Mouse (Mus musculus) forebrain, embryonic 11.5 days (tissue): Measurements from ENCODE around the gene Nusap1. TPM values are rescaled to one million over a fixed set of nuclear protein-coding genes. Genes with fewer than 3 reads are reported as not detected.

Source experiments
- ATAC-seq: fragments of 200-750 bp; cut with Nextera tagmentation; replicated peaks from 2 replicates; pipeline ENCODE4 v1.8.0; 2017; ENCODE audit warnings: moderate TSS enrichment; ENCODE audit not compliant: low FRiP score
- DNase-seq: peaks from one replicate; pipeline ENCODE4 v3.0.0-alpha.2; 2017; ENCODE audit warnings: low spot score
- H3K27ac ChIP-seq: fragments of 300-500 bp; sonication (generic); 2 replicates; pipeline ENCODE4 v1.5.1; 2014; ENCODE audit warnings: low read depth, low read length
- H3K27me3 ChIP-seq: fragments of 300-500 bp; sonication (generic); 2 replicates; pipeline ENCODE4 v1.6.1; 2014; ENCODE audit warnings: mild to moderate bottlenecking, low read length, mixed read lengths; ENCODE audit not compliant: control insufficient read depth, insufficient read depth
- H3K36me3 ChIP-seq: fragments of 300-500 bp; sonication (generic); 2 replicates; pipeline ENCODE4 v1.6.1; 2014; ENCODE audit warnings: mild to moderate bottlenecking, low read length, moderate library complexity, mixed read lengths; ENCODE audit not compliant: control insufficient read depth, insufficient read depth
- H3K4me1 ChIP-seq: fragments of 300-500 bp; sonication (generic); replicated peaks from 2 replicates; pipeline ENCODE4 v1.6.1; 2014; ENCODE audit warnings: low read length, mixed read lengths; ENCODE audit not compliant: control insufficient read depth, insufficient read depth
- H3K4me2 ChIP-seq: fragments of 300-500 bp; sonication (generic); 2 replicates; pipeline ENCODE4 v1.6.1; 2014; ENCODE audit warnings: low read depth, mild to moderate bottlenecking, low read length, moderate library complexity, mixed read lengths; ENCODE audit not compliant: severe bottlenecking
- H3K4me3 ChIP-seq: fragments of 300-500 bp; sonication (generic); 2 replicates; pipeline ENCODE4 v1.5.1; 2014; ENCODE audit warnings: low read depth, low read length
- H3K9ac ChIP-seq: fragments of 300-500 bp; sonication (generic); 2 replicates; pipeline ENCODE4 v1.6.1; 2014; ENCODE audit warnings: low read length
- H3K9me3 ChIP-seq: fragments of 300-500 bp; sonication (generic); 2 replicates; pipeline ENCODE4 v1.6.1; 2016; ENCODE audit warnings: low read length, mixed read lengths; ENCODE audit not compliant: control insufficient read depth
- WGBS: fragments of 180-500 bp; shearing (Covaris S2); extraction: QIAGEN DNeasy Blood & Tissue Kit; methylation state at CpG from one replicate; pipeline ENCODE4 v1.1.7; 2014; 5-methylcytosine and 5-hydroxymethylcytosine counted together
- polyA plus RNA-seq: library from polyadenylated mRNA; unstranded; fragments of >200 nt; fragmentation: Nextera tagmentation; extraction: Ambion mirVana; gene quantifications from 2 replicates; pipeline ENCODE4 v1.2.1, GENCODE M21; 2014

Gene Nusap1
- 120 and 131 TPM in 2 replicates for polyA plus RNA-seq

DNA sequence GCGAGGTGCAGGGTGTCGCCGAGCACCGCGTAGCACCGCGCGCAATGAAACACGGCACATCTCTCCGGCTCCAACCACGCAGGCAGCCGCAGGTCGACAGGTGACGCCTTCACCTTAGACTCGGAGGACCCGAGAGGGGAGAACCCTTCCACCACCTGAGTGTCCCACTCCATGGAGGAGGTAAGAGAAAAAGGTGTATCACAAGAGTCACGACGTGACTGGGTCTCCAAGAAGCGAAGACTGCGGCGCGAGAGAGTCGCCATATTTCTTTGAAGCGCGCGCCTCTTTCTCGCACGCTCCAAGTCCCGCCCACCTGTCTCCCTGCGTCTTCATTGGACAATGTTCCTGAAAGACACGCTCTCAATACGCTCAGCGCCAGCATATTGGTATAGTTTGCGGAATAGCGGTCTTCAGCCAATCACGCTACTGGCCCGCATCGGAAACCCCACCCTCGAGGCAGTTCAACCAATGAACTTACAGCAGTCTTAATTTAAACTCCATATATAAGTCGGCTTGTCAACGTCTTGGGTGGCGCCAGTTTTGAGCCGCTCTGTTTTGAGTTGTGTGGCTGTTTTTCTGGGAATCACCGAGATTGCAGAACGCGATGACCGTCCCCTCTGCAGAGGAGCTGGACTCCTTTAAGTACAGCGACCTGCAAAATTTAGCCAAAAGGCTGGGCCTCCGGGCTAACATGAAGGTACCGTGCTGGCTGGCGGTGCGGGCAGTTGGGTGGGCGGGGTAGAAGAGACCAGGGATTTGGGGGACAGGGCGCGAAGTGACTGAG, at the start of gene Nusap1, which contains the start of gene Oip5:
Nusap1 (plus strand) TSS at position 100 of the 784 bp plus-strand sequence.
Oip5 (minus strand) TSS at position 271 of the 784 bp plus-strand sequence.
- H3K27ac ChIP-seq: peak within 1 kb of the TSS; percentile 57
- ATAC-seq (peak; percentile 99), DNase-seq (peak; percentile 94)
- peaks cover 7% of the 10 kb centered on the region; the same call in 1 of the 2 replicates for H3K4me1 ChIP-seq
- peak within 1 kb of the TSS; percentile 85 for H3K4me3 ChIP-seq
- no peaks in the 10 kb centered on the region for H3K9me3 ChIP-seq
- H3K9ac ChIP-seq: peak within 1 kb of the TSS; percentile 79
- no peaks in the 10 kb centered on the region for H3K27me3 ChIP-seq
- H3K36me3 ChIP-seq: no peaks in the 10 kb centered on the region
- H3K4me2 ChIP-seq: peak within 1 kb of the TSS; percentile 68
- WGBS: under 1% methylated on average over 55 of the region's 55 CpGs

DNA sequence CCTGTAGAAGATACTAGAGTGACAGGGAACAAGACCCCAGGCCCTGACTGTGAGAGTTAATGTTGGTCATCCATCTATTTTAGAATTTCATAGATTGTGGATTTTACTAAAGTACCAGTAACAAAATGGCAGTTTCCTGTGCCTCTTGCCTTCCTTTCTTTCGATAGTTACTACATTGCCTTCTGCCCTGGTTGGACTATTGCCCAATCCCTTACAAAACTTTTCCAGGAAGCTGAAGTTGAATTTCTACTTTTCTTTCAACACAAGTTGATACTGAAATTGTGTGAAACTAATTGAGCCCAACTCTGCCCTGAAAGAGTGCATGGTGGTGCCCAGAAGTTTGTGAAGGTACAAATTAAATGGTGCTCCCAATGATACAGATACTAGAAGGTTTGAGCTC, 45.6 kb upstream of the Nusap1 start:
- DNase-seq (no peak), ATAC-seq (no peak)
- no peak overlapping the region for H3K27ac ChIP-seq
- H3K9ac ChIP-seq: no peak overlapping the region
- H3K27me3 ChIP-seq: no peaks in the 10 kb centered on the region
- H3K36me3 ChIP-seq: no peaks in the 10 kb centered on the region
- H3K4me2 ChIP-seq: no peak overlapping the region
- H3K4me1 ChIP-seq: no peaks in the 10 kb centered on the region
- H3K9me3 ChIP-seq: no peaks in the 10 kb centered on the region
- H3K4me3 ChIP-seq: no peak overlapping the region
- WGBS: 94% methylated on average over 1 of the region's 1 CpGs

DNA sequence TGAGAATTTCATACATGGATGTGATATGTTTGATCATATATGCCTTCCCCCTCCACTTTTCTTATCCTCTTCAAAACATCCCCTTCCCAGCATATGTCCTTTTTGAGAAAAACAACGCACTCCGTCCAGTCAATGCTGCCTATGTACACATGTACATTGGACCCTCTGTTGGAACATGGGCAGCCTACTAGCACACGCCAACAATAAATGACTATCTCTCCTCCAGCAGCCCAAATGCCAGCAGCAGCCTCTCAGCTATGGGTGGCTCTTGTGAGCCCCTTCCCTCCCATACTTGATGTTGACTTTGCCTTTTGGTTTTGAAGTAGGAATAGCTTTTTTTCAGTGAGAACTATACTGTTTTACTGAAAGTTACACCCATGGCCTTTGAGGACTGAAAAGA, 36.5 kb upstream of the Nusap1 start:
- Histone ChIP-seq H3K9ac (no peak overlapping the region), H3K4me3 (no peak overlapping the region), H3K9me3 (no peaks in the 10 kb centered on the region), H3K27me3 (no peaks in the 10 kb centered on the region), H3K27ac (no peak overlapping the region), H3K36me3 (no peaks in the 10 kb centered on the region), H3K4me1 (no peaks in the 10 kb centered on the region), H3K4me2 (no peak overlapping the region)
- WGBS: 96% methylated on average over 3 of the region's 3 CpGs
- ATAC-seq (no peak), DNase-seq (no peak)

DNA sequence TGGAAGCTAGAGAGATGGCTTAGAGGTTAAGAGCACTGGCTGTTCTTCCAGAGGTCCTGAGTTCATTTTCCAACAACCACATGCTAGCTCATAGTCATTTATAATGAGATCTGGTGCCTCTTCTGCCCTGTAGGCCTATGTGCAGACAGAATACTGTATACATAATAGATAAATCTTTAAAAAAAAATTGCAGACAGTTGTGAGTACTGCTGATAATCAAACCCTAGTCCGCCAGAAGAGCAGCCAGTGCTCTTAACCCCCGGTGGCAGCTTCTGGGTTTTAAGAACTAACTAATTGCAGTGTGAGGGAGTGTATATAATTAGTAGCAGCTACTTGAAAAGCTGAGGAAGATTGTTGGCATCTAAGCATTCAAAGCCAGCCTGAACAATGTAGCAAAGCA, 34.7 kb upstream of the Nusap1 start:
- no peak overlapping the region for H3K27ac ChIP-seq
- no peaks in the 10 kb centered on the region for H3K9me3 ChIP-seq
- WGBS: 54% methylated on average over 2 of the region's 2 CpGs
- ATAC-seq: no peak
- no peaks in the 10 kb centered on the region for H3K4me1 ChIP-seq
- H3K4me3 ChIP-seq: no peak overlapping the region
- no peak for DNase-seq
- no peaks in the 10 kb centered on the region for H3K27me3 ChIP-seq
- H3K36me3 ChIP-seq: no peaks in the 10 kb centered on the region
- H3K4me2 ChIP-seq: no peak overlapping the region
- no peak overlapping the region for H3K9ac ChIP-seq

DNA sequence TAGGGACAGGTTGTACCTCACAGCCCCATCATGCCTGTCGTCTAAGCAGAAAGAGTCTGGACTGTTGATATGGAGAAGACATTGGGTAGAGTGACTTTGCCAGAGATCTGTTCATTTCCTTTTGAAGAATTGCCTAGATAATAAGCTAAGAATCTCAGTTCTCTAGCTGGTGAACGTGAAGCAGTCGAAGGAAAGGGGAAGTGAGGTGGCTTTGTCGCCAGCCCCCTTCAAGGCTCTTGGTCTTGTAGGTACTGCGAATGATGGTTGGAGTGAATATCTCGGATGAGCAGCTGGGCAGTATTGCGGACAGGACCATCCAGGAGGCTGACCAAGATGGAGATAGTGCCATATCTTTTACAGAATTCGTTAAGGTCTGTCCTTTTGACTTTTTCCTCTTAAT, 33.8 kb upstream of the Nusap1 start:
- WGBS: 89% methylated on average over 8 of the region's 8 CpGs
- H3K9me3 ChIP-seq: no peaks in the 10 kb centered on the region
- no peak overlapping the region for H3K4me2 ChIP-seq
- H3K9ac ChIP-seq: no peak overlapping the region
- DNase-seq (no peak), ATAC-seq (no peak)
- no peaks in the 10 kb centered on the region for H3K4me1 ChIP-seq
- no peaks in the 10 kb centered on the region for H3K27me3 ChIP-seq
- no peak overlapping the region for H3K4me3 ChIP-seq
- no peaks in the 10 kb centered on the region for H3K36me3 ChIP-seq
- H3K27ac ChIP-seq: no peak overlapping the region

DNA sequence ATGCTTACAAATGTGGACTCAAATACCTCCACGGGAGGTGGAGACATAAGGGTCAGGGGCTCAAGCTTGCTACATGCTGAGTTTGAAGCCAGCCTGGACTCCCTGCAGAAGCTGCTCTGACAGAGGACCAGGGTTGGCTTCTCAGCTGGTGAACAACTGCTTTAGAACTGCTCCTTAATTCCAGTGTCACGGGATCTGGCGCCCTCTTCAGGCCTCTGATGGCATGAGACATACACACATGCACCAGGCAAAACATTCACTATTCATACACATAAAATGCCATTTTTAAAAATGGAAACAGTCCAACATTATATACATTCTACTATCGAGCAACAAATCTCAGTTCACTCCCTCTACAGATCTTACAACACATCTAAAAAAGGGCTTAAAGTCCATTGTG, 30.7 kb upstream of the Nusap1 start:
- ATAC-seq (no peak), DNase-seq (peak; percentile 78)
- Histone ChIP-seq H3K4me3 (no peak overlapping the region), H3K9ac (no peak overlapping the region), H3K4me2 (no peak overlapping the region), H3K27me3 (no peaks in the 10 kb centered on the region), H3K9me3 (no peaks in the 10 kb centered on the region), H3K36me3 (no peaks in the 10 kb centered on the region), H3K27ac (no peak overlapping the region), H3K4me1 (no peaks in the 10 kb centered on the region)
- 12% methylated on average over 4 of the region's 4 CpGs for WGBS

DNA sequence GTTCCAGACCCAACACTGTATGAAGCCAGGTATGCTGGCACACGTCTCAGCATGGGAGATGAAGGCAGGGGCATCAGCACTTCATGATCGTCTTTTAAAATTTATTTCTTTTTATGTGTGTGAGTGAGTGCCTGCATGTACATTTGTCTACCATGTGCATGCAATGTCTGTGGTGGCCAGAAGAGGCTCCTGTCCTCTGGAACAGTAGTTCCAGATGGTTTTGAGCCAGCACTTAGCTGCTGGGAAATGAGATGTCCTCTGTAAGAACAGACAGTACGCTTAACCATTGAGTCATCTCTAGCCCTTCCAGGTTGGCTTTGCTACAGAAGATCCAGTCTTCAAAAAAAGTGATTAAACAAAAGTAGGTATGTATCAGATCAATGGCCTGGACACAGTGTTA, 26.9 kb upstream of the Nusap1 start:
- no peaks in the 10 kb centered on the region for H3K27me3 ChIP-seq
- no peak overlapping the region for H3K9ac ChIP-seq
- H3K27ac ChIP-seq: no peak overlapping the region
- H3K4me3 ChIP-seq: no peak overlapping the region
- DNase-seq (no peak), ATAC-seq (no peak)
- H3K9me3 ChIP-seq: no peaks in the 10 kb centered on the region
- 0 out of 2 replicates have a peak, but pooled peaks cover 4% of the 10 kb centered on the region for H3K4me1 ChIP-seq
- no peaks in the 10 kb centered on the region; the same call in 1 of the 2 replicates for H3K36me3 ChIP-seq
- no peak overlapping the region for H3K4me2 ChIP-seq
- WGBS: 93% methylated on average over 3 of the region's 3 CpGs

DNA sequence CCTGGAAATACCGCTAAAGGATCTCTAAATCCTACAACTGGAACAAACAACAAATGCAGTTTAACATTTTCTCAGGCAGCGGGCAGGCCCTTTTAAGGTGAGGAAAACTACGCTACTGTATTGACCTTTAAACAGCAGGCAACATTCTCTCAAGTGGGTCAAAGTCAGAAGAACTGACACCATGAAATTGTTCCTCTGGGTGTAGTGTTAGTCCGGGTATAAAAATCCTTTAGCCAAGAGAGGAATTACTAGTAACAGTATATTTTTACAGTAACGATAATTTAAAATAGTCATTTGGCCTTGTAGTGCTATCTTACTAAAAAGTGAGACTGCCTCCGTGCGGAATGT, 24.4 kb upstream of the Nusap1 start:
- ATAC-seq (peak; percentile 57), DNase-seq (no peak)
- H3K4me2 ChIP-seq: peak overlapping the region; percentile 66; the same call in 1 of the 2 replicates
- H3K27me3 ChIP-seq: no peaks in the 10 kb centered on the region
- H3K9me3 ChIP-seq: no peaks in the 10 kb centered on the region
- peak overlapping the region; percentile 41 for H3K9ac ChIP-seq
- peak overlapping the region; percentile 94 for H3K4me3 ChIP-seq
- H3K27ac ChIP-seq: peak overlapping the region; percentile 68
- peaks cover 4% of the 10 kb centered on the region for H3K36me3 ChIP-seq
- WGBS: 11% methylated on average over 7 of the region's 7 CpGs
- H3K4me1 ChIP-seq: 0 out of 2 replicates have a peak, but pooled peaks cover 4% of the 10 kb centered on the region
